Mouse (Mus musculus) splenic B cell, adult 2 months (primary cell): ENCODE data around the gene Stub1.

Experiments used
- DNase-seq: peaks from one replicate; pipeline ENCODE4 v3.0.0-alpha.2; 2011; ENCODE audit warnings: low read depth, low spot score
- H3K27me3 ChIP-seq: 2 replicates; pipeline ENCODE4 v1.6.1; 2012; ENCODE audit warnings: mild to moderate bottlenecking, low read length, moderate library complexity, mixed read lengths; ENCODE audit not compliant: control insufficient read depth, poor library complexity, insufficient read depth, severe bottlenecking
- H3K36me3 ChIP-seq: 2 replicates; pipeline ENCODE4 v1.6.1; 2012; ENCODE audit warnings: mild to moderate bottlenecking, low read length, moderate library complexity, mixed read lengths; ENCODE audit not compliant: control insufficient read depth, poor library complexity, insufficient read depth, severe bottlenecking

Gene Stub1

DNA sequence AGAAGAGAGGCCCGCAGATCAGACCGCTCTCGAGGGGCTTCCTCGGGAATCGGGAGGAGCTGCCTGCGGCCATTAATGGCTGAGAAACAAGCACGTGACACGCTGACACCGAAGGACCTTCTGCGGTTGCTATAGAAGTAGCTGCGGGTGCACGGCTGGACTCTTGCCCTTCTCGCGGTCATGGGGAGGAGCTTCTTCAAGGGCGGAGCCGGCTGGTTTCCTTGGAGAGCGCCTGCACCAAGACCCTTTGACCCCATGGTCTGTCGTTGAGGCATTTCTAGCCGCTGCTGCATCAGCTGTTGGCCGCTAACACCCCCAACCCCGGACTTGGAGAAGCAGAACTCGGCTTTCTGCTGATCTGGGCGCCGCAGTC lies at the start of gene Stub1:
Gene Stub1 (minus strand): TSS at position 114 of the 373 bp plus-strand sequence.
- H3K27me3 ChIP-seq: no peaks in the 10 kb centered on the region
- peaks cover 6% of the 10 kb centered on the region; the same call in 1 of the 2 replicates for H3K36me3 ChIP-seq
- no peak for DNase-seq

DNA sequence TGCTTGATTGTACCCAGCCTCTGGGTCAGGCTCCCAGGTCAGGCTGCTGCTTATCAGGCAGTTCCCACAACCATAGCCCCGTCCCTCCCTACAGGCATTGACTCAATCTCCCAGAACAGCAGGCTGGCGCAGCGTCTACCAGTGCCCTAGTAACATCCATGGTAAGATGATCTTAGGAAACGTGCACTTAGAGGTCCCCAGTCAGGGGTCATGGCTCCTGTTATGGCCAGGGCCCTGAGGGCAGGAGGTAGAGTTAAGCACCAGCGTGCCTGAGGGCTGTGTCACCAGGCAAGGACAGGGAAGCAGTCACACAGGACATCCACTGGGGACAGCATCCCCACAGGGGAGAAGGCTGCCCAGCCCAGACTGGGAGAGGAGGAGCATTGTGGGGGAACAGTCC lies 49.1 kb upstream of the Stub1 start:
- H3K27me3 ChIP-seq: no peaks in the 10 kb centered on the region
- H3K36me3 ChIP-seq: no peaks in the 10 kb centered on the region; the same call in none of the 2 replicates
- no peak for DNase-seq

DNA sequence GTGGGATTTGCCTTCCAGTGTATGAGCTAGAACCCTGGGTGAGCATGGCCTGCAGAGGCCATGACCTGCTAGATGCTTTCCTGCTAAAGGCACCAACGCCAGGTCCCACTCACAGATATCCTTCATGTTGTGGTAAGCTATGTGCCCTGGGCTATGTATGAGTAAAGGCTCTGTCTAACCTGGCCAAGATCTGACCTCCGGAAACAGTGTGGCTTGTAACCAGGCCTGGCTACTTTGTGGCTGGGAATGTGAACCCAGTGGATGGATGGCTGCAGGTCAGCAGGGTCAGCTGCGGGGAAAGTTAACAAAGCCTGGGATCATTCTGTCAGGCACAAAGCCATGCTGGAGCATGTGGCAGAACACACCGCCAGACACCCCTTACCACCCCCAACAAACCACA lies 48.5 kb upstream of the Stub1 start:
- Histone ChIP-seq H3K36me3 (no peaks in the 10 kb centered on the region; the same call in none of the 2 replicates), H3K27me3 (no peaks in the 10 kb centered on the region)
- DNase-seq: no peak

GRCm38 (mm10) chr17:25880913-25881641 lies 47.9 kb upstream of the Stub1 start:
- Histone ChIP-seq H3K36me3 (no peaks in the 10 kb centered on the region; the same call in none of the 2 replicates), H3K27me3 (no peaks in the 10 kb centered on the region)
- no peak for DNase-seq

DNA sequence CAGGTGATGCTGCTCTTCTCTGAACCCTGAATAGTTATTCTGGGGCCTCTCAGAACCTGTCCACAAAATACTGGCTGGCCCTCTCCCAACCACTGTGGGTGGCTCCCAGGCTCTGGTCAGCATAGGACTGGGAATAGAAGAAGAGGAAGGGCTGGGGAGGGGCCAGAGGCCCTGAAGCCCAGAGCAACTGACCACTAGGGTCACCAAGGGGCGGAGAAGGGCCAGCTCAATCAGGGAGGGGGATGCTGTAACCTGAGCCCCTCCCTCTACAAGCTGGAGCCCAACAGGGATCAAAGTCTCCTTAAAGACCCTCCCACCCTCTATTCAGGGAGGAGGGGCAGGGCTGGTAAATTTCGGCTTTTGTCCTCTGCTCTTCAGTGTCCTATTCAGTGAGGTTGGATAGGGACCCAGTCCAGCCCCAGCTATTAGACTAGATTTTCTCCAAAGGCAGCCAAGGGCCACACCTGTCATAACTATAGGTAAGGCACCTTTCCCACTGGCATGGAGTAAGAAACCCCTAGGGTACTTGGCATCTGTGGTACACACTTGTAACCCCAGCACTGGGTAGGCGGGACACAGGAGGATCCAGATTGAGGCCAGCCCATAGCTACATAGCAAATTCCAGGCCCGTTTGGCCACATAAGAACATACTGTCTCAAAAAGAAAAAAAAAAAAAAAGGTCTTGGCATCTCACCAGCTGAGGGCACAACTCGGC lies 47.1 kb upstream of the Stub1 start, which contains the start of gene Wfikkn1:
Gene Wfikkn1 (minus strand): TSS at position 663 of the 715 bp plus-strand sequence.
- no peak for DNase-seq
- Histone ChIP-seq H3K27me3 (no peaks in the 10 kb centered on the region), H3K36me3 (no peaks in the 10 kb centered on the region; the same call in none of the 2 replicates)

- Histone ChIP-seq H3K27me3 (no peaks in the 10 kb centered on the region), H3K36me3 (no peaks in the 10 kb centered on the region; the same call in none of the 2 replicates)
- no peak for DNase-seq
These were observed 46.5 kb upstream of the Stub1 start for GRCm38 (mm10) chr17:25879750-25880149.

DNA sequence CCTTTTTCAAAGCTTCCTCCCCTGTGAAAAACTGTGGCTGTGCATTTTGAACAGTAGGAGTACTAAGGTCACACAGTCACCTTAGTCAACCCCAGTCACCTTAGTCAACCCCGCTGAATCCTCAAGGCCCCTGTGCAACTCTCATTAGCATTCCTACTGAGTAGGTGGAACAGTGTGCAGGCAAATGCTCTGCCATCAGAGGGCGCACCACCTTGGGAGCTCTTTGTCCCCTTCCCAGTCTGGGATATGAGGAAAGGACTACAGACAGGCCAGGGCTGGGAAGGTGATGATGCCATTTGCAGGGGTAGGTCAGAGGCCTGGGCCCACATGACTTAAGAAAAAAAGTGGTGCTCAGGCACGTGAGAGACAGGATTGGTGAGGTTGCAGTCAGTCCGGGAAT lies 46.1 kb upstream of the Stub1 start:
- no peaks in the 10 kb centered on the region for H3K27me3 ChIP-seq
- no peaks in the 10 kb centered on the region; the same call in none of the 2 replicates for H3K36me3 ChIP-seq
- no peak for DNase-seq

DNA sequence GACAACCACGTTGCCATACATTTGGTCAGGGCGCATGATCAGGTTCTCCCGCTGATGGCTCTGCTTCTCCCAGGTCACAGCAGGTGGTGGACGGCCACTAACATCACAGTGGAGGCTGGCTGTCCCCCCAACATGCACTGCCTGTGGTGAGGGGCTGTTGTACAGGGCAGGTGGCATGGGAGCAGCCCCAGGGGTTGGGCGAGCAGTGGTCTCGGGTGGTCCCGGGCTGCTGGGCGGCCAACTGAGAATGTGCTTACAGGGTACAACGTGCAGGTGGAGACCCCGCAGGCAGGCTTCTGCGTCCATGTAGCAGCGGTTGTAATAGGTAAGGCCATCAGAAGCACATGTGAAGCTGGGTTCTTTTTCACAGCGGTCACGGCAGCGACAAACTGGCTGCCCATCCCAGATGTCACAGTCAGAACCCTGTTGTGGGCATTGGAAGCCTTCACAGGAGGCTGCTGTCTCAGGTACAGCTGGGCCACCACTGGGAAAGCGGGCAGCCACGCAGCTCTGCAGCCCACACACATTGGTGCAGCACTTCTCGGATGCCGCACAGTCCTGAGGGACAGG lies 45.5 kb upstream of the Stub1 start:
- no peak for DNase-seq
- Histone ChIP-seq H3K36me3 (no peaks in the 10 kb centered on the region; the same call in none of the 2 replicates), H3K27me3 (no peaks in the 10 kb centered on the region)

- Histone ChIP-seq H3K36me3 (no peaks in the 10 kb centered on the region; the same call in none of the 2 replicates), H3K27me3 (no peaks in the 10 kb centered on the region)
- DNase-seq: no peak
These were observed 44.8 kb upstream of the Stub1 start for GRCm38 (mm10) chr17:25877741-25878610.

DNA sequence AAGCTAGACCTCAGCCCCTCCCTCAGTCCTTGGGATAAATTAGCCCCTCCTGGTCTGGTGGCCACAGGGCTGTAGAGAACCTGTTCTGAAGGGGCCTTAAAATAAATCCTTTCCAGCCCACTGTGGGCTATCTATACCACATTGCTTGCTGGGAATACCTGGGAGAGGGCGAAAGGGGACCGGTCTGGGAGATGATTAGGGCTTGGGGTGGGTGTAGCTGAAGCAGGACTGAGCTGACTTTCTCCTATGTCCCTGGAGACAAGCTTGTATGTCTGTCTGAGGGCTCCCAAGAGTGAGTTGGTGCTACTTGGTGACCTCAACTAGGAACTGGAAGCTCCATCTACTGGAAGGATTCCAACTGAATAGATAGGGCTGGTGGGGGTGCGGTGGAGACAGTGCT lies 43.8 kb upstream of the Stub1 start:
- Histone ChIP-seq H3K27me3 (no peaks in the 10 kb centered on the region), H3K36me3 (no peaks in the 10 kb centered on the region; the same call in none of the 2 replicates)
- no peak for DNase-seq

DNA sequence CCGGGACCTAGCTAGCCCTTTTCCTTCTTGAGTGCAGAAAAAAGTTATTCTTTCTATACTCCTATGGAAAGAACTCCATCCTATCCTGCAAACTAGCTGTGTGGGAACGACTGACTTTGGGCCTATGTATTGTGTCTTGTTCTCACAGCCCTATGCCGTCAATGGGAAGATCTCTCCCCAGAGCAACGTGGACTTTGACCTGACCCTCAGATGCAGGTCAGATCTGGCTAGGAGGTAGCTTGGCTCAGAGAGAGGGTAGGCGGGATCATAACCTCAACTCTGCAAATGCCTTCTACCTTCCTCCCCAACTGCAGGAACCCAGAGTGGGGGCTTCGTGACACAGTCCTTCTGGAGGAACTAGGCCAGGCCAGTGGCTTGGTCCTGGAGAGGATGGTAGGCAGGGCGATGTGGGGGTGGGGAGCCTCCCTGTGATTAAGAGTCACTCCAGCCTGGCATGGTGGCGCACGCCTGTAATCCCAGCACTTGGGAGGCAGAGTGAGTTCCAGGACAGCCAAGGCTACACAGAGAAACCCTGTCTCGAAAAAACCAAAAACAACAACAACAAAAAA lies 43.2 kb upstream of the Stub1 start:
- DNase-seq: no peak
- no peaks in the 10 kb centered on the region for H3K27me3 ChIP-seq
- H3K36me3 ChIP-seq: no peaks in the 10 kb centered on the region; the same call in 1 of the 2 replicates

- peak; percentile 84 for DNase-seq
- Histone ChIP-seq H3K36me3 (no peaks in the 10 kb centered on the region; the same call in 1 of the 2 replicates), H3K27me3 (no peaks in the 10 kb centered on the region)
These were observed 42.2 kb upstream of the Stub1 start for GRCm38 (mm10) chr17:25875171-25876136.

DNA sequence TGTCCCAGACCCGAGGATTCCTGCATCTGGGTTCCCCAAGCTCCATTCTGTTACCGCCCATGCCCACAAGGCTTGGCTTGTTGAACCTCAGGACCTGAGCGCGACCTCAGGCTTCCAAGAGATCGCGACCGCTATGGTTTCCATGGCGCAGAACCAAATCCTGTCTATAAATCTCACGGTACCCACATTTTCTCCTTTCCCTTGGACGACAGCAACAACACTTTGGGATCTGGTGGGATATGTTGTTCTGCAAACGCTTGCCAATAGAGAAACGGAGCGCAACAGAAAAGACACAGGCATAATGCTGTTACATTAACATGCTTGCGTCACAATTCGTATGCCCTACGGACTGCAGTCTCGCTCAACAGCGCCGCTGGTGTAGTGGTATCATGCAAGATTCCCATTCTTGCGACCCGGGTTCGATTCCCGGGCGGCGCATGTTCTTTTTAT lies 41.5 kb upstream of the Stub1 start, which contains the start of gene Mettl26:
Gene Mettl26 (plus strand): TSS at position 354 of the 450 bp plus-strand sequence.
- H3K36me3 ChIP-seq: no peaks in the 10 kb centered on the region; the same call in 1 of the 2 replicates
- no peaks in the 10 kb centered on the region for H3K27me3 ChIP-seq
- peak; percentile 96 for DNase-seq
